Mouse (Mus musculus) ES-E14 (cell line): Measurements from ENCODE around the gene Zfr2. TPM values are rescaled to one million over a fixed set of nuclear protein-coding genes. Genes with fewer than 3 reads are reported as not detected.
A peak's percentile ranks its signal among the peaks of the same experiment; 100 is the strongest.

Source experiments
- DNase-seq: peaks from one replicate; pipeline ENCODE4 v3.0.0-alpha.2; 2013; ENCODE audit warnings: low read depth, low spot score
- H3K27ac ChIP-seq: 2 replicates; pipeline ENCODE4 v1.5.1; 2012; ENCODE audit warnings: low read depth, mild to moderate bottlenecking, low read length, moderate library complexity, mixed read lengths; ENCODE audit not compliant: poor library complexity, insufficient read depth, severe bottlenecking
- H3K36me3 ChIP-seq: 2 replicates; pipeline ENCODE4 v1.6.1; 2012; ENCODE audit warnings: mild to moderate bottlenecking, low read length, moderate library complexity, mixed read lengths; ENCODE audit not compliant: control insufficient read depth, poor library complexity, insufficient read depth, severe bottlenecking
- H3K4me1 ChIP-seq, 2 experiments: fragments of 150-350 bp in 1 of 2; sonication (generic) in 1 of 2; 2 replicates each; pipeline ENCODE4 v1.6.1; 2012; ENCODE audit warnings: low read length in 2 of 2, mild to moderate bottlenecking in 1 of 2, mixed read lengths in 1 of 2; ENCODE audit not compliant: control insufficient read depth in 2 of 2, insufficient read depth in 2 of 2, poor library complexity in 1 of 2
- H3K4me3 ChIP-seq, 2 experiments: fragments of 150-350 bp in 1 of 2; sonication (generic) in 1 of 2; 2 replicates each; pipeline ENCODE4 v1.5.1; 2012; ENCODE audit warnings: low read length in 2 of 2, low read depth in 1 of 2, mild to moderate bottlenecking in 1 of 2, mixed read lengths in 1 of 2; ENCODE audit not compliant: insufficient read depth in 1 of 2, poor library complexity in 1 of 2, severe bottlenecking in 1 of 2
- H3K9ac ChIP-seq: 2 replicates; pipeline ENCODE4 v1.6.1; 2012; ENCODE audit warnings: low read depth, mild to moderate bottlenecking, low read length, mixed read lengths; ENCODE audit not compliant: poor library complexity, insufficient read depth, severe bottlenecking
- H3K9me3 ChIP-seq: fragments of 150-350 bp; sonication (generic); 2 replicates; pipeline ENCODE4 v1.6.1; 2012; ENCODE audit warnings: low read depth, mild to moderate bottlenecking, low read length; ENCODE audit not compliant: control insufficient read depth, insufficient read depth
- CHD2 ChIP-seq: IDR thresholded peaks from 2 replicates; pipeline ENCODE4 v1.6.1; 2014; ENCODE audit warnings: mild to moderate bottlenecking, low read depth, low read length, inconsistent platforms
- HCFC1 ChIP-seq: IDR thresholded peaks from 2 replicates; pipeline ENCODE4 v1.6.1; 2012; ENCODE audit warnings: low read length, inconsistent platforms, borderline replicate concordance; ENCODE audit not compliant: insufficient read depth
- MAFK ChIP-seq: IDR thresholded peaks from 2 replicates; pipeline ENCODE4 v1.6.1; 2014; ENCODE audit warnings: mild to moderate bottlenecking, low read depth, low read length, inconsistent platforms; ENCODE audit not compliant: insufficient read depth
- ZC3H11A ChIP-seq: IDR thresholded peaks from 2 replicates; pipeline ENCODE4 v1.6.1; 2012; ENCODE audit warnings: low read depth, mild to moderate bottlenecking, inconsistent platforms, low read length, borderline replicate concordance
- ZNF384 ChIP-seq: IDR thresholded peaks from 2 replicates; pipeline ENCODE4 v1.6.1; 2012; ENCODE audit warnings: low read depth, low read length, inconsistent platforms
- in situ Hi-C, 2 experiments: fragments of 600-800 bp; cut with MboI; formaldehyde crosslinking; loops; one replicate each; pipeline ENCODE4 v1.15.1; 2025; ENCODE audit warnings: low sequenced_read_pairs in 2 of 2, inconsistent platforms in 1 of 2; ENCODE audit not compliant: unreplicated experiment in 2 of 2
- total RNA-seq: library from RNA; depleted of rRNA; stranded (reverse); fragments of 300-350 nt; gene quantifications from 2 replicates; pipeline ENCODE4 v1.2.3, GENCODE M21; 2012

Zfr2 gene
- total RNA-seq, 1 experiment: 0.67 TPM

- in situ Hi-C loops: no loop called here
Measured at GRCm38 (mm10) chr10:81192968-81193501, 39.9 kb upstream of the Zfr2 start.

GRCm38 (mm10) chr10:81193991-81194774 is 38.8 kb upstream of the Zfr2 start:
- peaks cover 3% of the 10 kb centered on the region; the same call in 1 of the 2 replicates for H3K36me3 ChIP-seq
- H3K9ac ChIP-seq: 0 out of 2 replicates have a peak overlapping the region, but pooled peaks have one; percentile 9

More at GRCm38 (mm10) chr10:81192968-81193501, 39.9 kb upstream of the Zfr2 start:
- peak overlapping the region; percentile 68 to 87 for H3K4me3 ChIP-seq
- peak overlapping the region; percentile 94 for H3K9ac ChIP-seq
- DNase-seq: no peak
- TF ChIP-seq ZNF384: no peak
- no peak for TF ChIP-seq MAFK
- no peak for TF ChIP-seq CHD2
- H3K9me3 ChIP-seq: no peaks in the 10 kb centered on the region
- peaks cover 2 to 23% of the 10 kb centered on the region in 2 experiments; a peak in 3 of 4 replicates for H3K4me1 ChIP-seq
- H3K27ac ChIP-seq: no peak overlapping the region
- peaks cover 3% of the 10 kb centered on the region; the same call in 1 of the 2 replicates for H3K36me3 ChIP-seq

GRCm38 (mm10) chr10:81195300-81195699 is 37.7 kb upstream of the Zfr2 start:
- no peak overlapping the region for H3K9ac ChIP-seq
- peaks cover 2% of the 10 kb centered on the region; the same call in 1 of the 2 replicates for H3K36me3 ChIP-seq
- TF ChIP-seq CHD2 (no peak), ZC3H11A (no peak), MAFK (no peak), ZNF384 (no peak), HCFC1 (no peak)
- H3K9me3 ChIP-seq: no peaks in the 10 kb centered on the region
- H3K4me1 ChIP-seq: peaks cover under 1 to 21% of the 10 kb centered on the region in 2 experiments; a peak in 3 of 4 replicates
- in situ Hi-C loops: no loop called here
- H3K27ac ChIP-seq: no peak overlapping the region
- H3K4me3 ChIP-seq: no peak overlapping the region
- no peak for DNase-seq

More at GRCm38 (mm10) chr10:81193991-81194774, 38.8 kb upstream of the Zfr2 start:
- no peak overlapping the region for H3K27ac ChIP-seq
- H3K4me3 ChIP-seq: no peak overlapping the region; a peak in 1 of 4 replicates
- no peak for DNase-seq
- peaks cover 2 to 23% of the 10 kb centered on the region in 2 experiments; a peak in 3 of 4 replicates for H3K4me1 ChIP-seq
- in situ Hi-C loops: no loop called here
- no peaks in the 10 kb centered on the region for H3K9me3 ChIP-seq
- 0 out of 2 replicates have a peak, but pooled peaks have one; percentile 6 for TF ChIP-seq HCFC1
- TF ChIP-seq ZC3H11A: no peak

- Histone ChIP-seq H3K9me3 (no peaks in the 10 kb centered on the region), H3K36me3 (no peaks in the 10 kb centered on the region), H3K27ac (no peak overlapping the region), H3K9ac (no peak overlapping the region), H3K4me3 (no peak overlapping the region), H3K4me1 (peaks cover 0 to 10% of the 10 kb centered on the region in 2 experiments; a peak in 2 of 4 replicates)
- no peak for TF ChIP-seq ZC3H11A
- TF ChIP-seq HCFC1: no peak
- no peak for TF ChIP-seq ZNF384
- TF ChIP-seq MAFK: no peak
- TF ChIP-seq CHD2: no peak
- in situ Hi-C loops: no loop called here
- no peak for DNase-seq
Measured at GRCm38 (mm10) chr10:81196470-81197065, 36.4 kb upstream of the Zfr2 start.
